Mouse (Mus musculus) embryonic facial prominence, embryonic 15.5 days (tissue): ENCODE data around the gene Tns4. TPM values are rescaled to one million over a fixed set of nuclear protein-coding genes. Genes with fewer than 3 reads are reported as not detected.

ENCODE experiments used
- ATAC-seq: fragments of 200-750 bp; cut with Nextera tagmentation; 2 replicates; pipeline ENCODE4 v1.8.0; 2017; ENCODE audit warnings: low read depth, moderate TSS enrichment; ENCODE audit not compliant: insufficient number of reproducible peaks, low FRiP score, low TSS enrichment
- H3K27ac ChIP-seq: fragments of 300-500 bp; sonication (generic); replicated peaks from 2 replicates; pipeline ENCODE4 v1.5.1; 2015; ENCODE audit warnings: mild to moderate bottlenecking, inconsistent platforms
- H3K27me3 ChIP-seq: fragments of 300-500 bp; sonication (generic); 2 replicates; pipeline ENCODE4 v1.6.1; 2015; ENCODE audit warnings: inconsistent platforms
- H3K36me3 ChIP-seq: fragments of 300-500 bp; sonication (generic); 2 replicates; pipeline ENCODE4 v1.6.1; 2015; ENCODE audit warnings: mild to moderate bottlenecking, inconsistent platforms
- H3K4me1 ChIP-seq: fragments of 300-500 bp; sonication (generic); 2 replicates; pipeline ENCODE4 v1.6.1; 2015; ENCODE audit warnings: inconsistent platforms
- H3K4me2 ChIP-seq: fragments of 300-500 bp; sonication (generic); replicated peaks from 2 replicates; pipeline ENCODE4 v1.6.1; 2015; ENCODE audit warnings: mild to moderate bottlenecking, inconsistent platforms
- H3K4me3 ChIP-seq: fragments of 300-500 bp; sonication (generic); replicated peaks from 2 replicates; pipeline ENCODE4 v1.5.1; 2015; ENCODE audit warnings: mild to moderate bottlenecking, inconsistent platforms
- H3K9ac ChIP-seq: fragments of 300-500 bp; sonication (generic); 2 replicates; pipeline ENCODE4 v1.6.1; 2015; ENCODE audit warnings: inconsistent platforms
- H3K9me3 ChIP-seq: fragments of 300-500 bp; sonication (generic); replicated peaks from 2 replicates; pipeline ENCODE4 v1.6.1; 2016; ENCODE audit warnings: inconsistent platforms
- WGBS: fragments of 180-500 bp; shearing (Covaris S2); methylation state at CpG from one replicate; pipeline ENCODE4 v1.1.7; 2015; 5-methylcytosine and 5-hydroxymethylcytosine counted together
- polyA plus RNA-seq: library from polyadenylated mRNA; unstranded; fragments of >200 nt; fragmentation: Nextera tagmentation; extraction: Ambion mirVana; gene quantifications from 2 replicates; pipeline ENCODE4 v1.2.1, GENCODE M21; 2015

Gene Tns4
- polyA plus RNA-seq, 1 experiment from 2014 or later, result 2.7 TPM

DNA sequence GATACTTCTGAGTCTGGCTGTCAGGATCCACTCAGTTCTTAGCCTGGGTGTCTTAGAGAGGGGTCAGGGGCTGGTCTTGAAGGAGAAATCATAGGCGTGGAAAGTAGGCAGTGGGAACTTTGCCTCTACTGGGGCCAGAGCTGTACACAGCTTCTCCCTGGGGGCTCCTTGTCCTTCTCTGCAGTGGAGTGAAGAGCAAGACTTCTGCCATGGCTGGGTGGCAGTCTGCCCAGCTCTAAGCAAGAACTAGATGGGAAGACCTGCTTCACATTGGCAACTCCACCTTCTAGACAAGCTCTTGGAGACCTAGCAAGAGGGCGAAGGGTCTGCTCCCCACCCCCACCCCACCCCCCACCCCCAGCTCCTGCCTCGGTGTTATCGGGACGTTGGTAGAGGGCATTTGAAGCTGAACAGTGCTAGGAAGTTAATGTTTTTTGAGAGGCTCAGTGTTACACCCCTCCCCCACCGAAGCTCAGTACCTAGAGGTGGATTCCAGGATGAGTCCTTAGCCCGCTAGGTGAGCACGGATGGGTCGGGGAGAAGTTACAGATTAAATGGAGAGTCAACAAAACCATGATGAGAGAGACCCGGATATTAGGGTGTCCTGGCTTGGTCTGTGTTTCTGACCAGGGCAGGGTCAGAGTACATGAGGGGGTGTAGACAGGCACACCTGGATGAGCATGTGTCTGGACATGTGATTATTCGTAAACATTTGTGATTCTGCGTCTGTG lies 43.8 kb downstream of the Tns4 start:
- Histone ChIP-seq H3K27ac (peak overlapping the region; percentile 85), H3K4me2 (peak overlapping the region; percentile 49), H3K27me3 (no peaks in the 10 kb centered on the region), H3K36me3 (peaks cover 24% of the 10 kb centered on the region), H3K9ac (peak overlapping the region; percentile 21; the same call in 1 of the 2 replicates), H3K4me3 (peak overlapping the region; percentile 69), H3K9me3 (no peaks in the 10 kb centered on the region), H3K4me1 (peaks cover 71% of the 10 kb centered on the region)
- WGBS, result 50% methylated on average over 12 of the region's 12 CpGs
- ATAC-seq, result no peak

DNA sequence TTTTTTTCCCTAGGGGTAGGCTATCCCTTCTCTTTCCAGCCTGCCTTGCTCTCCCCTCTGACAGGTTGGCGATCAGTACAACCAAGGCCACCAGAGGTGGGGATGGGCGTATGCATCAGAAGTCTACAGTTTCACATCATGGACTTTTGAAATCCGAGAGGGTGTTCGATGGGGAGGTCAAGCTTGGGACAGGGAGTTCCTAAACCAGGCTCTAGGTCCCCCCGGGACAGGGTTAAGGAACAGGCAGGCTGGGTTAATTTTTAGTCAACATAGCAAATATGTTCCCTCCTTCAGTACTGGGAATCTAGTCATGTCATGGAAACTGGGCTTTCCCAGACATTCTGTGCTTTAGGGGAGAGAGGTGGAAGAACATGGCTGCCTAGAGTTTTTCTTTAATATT lies 44.8 kb downstream of the Tns4 start:
- H3K36me3 ChIP-seq, result peaks cover 16% of the 10 kb centered on the region
- 47% methylated on average over 5 of the region's 5 CpGs for WGBS
- no peaks in the 10 kb centered on the region for H3K27me3 ChIP-seq
- H3K4me1 ChIP-seq, result peaks cover 66% of the 10 kb centered on the region
- H3K9ac ChIP-seq, result 0 out of 2 replicates have a peak overlapping the region, but pooled peaks have one; percentile 9
- peak overlapping the region; percentile 85 for H3K27ac ChIP-seq
- H3K4me2 ChIP-seq, result peak overlapping the region; percentile 49
- no peak for ATAC-seq
- peak overlapping the region; percentile 69 for H3K4me3 ChIP-seq
- H3K9me3 ChIP-seq, result no peaks in the 10 kb centered on the region

DNA sequence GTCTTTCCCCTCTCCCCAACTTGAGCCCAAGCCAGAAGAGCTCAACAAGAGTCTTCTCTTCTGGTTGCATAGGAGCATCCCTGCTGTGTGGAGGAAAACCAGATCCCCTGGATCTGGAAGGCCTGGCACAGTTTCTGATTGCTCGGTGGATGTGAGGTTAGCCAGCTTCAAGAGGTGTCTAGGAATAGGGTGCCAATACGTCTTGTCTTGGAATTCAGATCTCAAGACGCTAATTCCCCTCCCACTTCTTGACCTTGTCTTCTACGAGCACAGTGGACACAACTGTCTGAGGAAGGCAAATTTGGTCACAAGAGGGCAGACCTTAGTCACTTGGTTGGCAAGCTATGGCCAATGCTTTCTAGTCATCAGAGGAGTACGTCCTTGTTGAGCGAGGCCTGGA lies 45.5 kb downstream of the Tns4 start:
- peak overlapping the region; percentile 69 for H3K4me3 ChIP-seq
- H3K9me3 ChIP-seq, result no peaks in the 10 kb centered on the region
- peaks cover 9% of the 10 kb centered on the region for H3K36me3 ChIP-seq
- ATAC-seq, result no peak
- WGBS, result 61% methylated on average over 6 of the region's 6 CpGs
- H3K4me1 ChIP-seq, result peaks cover 63% of the 10 kb centered on the region
- H3K27me3 ChIP-seq, result no peaks in the 10 kb centered on the region
- H3K27ac ChIP-seq, result peak overlapping the region; percentile 23; the same call in 1 of the 2 replicates
- H3K4me2 ChIP-seq, result peak overlapping the region; percentile 49
- 0 out of 2 replicates have a peak overlapping the region, but pooled peaks have one; percentile 0 for H3K9ac ChIP-seq

DNA sequence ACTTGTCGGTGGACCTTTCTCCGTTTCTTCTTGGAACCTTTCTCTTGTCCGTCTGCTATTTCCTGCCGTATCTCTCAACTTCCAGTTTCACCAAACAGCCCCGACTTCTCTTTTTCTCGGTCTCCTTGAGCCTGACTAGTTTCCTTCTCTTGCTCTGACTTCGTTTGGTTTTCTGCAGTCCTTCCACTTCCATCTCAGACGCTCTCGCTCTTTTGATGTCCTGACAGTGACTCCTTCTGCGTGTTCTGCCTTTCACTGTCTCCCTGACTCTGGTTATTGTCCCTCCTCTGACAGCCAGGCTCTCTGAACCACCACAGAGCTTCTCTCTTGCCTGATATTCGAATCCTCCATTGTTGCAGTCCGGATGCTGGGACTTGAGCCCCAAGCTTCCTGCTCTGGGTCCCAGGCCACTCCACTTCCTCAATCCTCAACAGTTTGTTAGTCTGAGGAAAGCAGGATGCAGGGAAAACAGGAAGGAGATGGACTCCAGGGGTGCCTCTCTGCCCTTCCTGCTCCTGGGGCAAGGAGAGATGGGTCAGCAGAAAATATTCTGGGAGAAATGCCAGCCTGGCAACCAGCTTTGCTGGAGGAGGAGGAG lies 46.2 kb downstream of the Tns4 start:
- Histone ChIP-seq H3K27ac (peak overlapping the region; percentile 97), H3K9ac (peak overlapping the region; percentile 96), H3K36me3 (peaks cover 2% of the 10 kb centered on the region; the same call in 1 of the 2 replicates), H3K9me3 (no peaks in the 10 kb centered on the region), H3K4me1 (peaks cover 56% of the 10 kb centered on the region), H3K27me3 (no peaks in the 10 kb centered on the region), H3K4me3 (peak overlapping the region; percentile 69), H3K4me2 (peak overlapping the region; percentile 88)
- no peak for ATAC-seq
- WGBS, result 17% methylated on average over 12 of the region's 12 CpGs

DNA sequence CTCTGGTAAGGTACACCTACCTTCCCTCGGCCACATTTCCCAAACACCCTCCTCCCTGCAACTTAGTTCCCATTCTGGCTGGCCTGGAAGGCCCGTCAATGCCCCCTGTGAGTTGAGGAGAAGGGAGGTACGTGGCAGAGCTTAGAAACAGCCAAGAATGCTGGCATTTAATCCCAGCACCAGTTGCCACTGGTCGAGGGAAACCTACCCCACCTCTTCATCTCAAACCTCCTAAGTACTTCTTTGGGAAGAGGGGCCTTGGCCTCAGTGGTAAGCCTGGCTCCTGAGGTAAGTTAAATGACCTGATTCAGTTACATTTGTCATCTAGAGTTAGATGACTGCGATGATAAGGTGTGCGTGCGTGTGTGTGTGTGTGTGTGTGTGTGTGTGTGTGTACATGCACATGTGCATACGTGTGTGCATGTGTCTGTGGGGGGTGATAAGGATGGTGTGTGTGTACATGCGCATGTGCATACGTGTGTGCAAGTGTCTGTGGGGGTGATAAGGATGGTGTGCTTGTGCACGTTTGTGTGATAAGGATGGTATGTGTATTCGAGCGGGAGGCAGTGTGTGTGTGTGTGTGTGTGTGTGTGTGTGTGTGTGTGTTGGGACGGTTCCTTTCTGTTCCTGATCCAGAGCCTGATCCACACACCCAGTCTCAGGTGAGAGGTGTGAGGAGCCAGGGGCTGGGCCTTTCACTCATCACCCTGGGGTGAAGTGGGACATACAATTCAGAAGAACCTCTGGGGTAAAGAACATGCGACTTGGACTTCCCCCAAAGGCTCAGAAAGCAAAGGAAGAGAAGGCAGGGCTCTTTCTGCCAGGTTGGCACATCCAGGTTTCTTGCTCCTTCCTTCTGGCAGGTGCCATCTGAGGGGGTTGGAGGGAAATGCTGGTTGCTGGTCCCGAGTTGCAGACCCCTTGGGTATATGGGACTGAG lies 47.0 kb downstream of the Tns4 start:
- Histone ChIP-seq H3K27me3 (no peaks in the 10 kb centered on the region), H3K9ac (peak overlapping the region; percentile 96), H3K4me1 (peaks cover 48% of the 10 kb centered on the region), H3K4me3 (peak overlapping the region; percentile 69), H3K9me3 (no peaks in the 10 kb centered on the region), H3K27ac (peak overlapping the region; percentile 97), H3K4me2 (peak overlapping the region; percentile 88), H3K36me3 (no peaks in the 10 kb centered on the region; the same call in 1 of the 2 replicates)
- ATAC-seq, result no peak
- WGBS, result 22% methylated on average over 16 of the region's 16 CpGs

DNA sequence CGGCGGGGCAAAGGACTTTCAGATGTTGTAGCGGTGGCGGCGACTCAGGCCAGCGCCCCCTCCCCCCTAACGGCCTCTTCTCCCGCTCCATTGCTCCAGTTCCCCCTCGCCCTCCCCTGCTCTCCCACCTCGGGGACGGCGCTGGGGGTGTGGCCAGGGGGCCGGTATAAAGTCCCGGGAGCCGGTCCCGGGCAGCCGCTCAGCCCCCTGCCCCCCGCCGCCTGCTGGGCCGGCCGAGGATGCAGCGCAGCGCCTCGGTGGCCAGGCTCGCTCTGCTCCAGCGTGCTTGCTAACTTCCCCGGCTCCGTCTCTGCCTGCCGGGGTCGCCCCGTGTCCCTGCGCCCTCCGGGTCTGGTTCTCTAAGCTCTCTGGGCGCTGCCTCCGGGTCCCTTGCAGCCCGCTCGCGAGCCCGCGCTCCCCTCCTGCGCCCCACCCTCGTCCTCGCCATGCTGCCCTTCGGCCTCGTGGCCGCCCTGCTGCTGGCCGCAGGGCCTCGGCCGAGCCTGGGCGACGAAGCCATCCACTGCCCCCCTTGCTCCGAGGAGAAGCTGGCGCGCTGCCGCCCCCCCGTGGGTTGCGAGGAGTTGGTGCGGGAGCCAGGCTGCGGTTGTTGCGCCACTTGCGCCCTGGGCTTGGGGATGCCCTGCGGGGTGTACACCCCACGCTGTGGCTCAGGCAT lies 47.9 kb downstream of the Tns4 start, which contains the start of gene Igfbp4:
Gene Igfbp4, plus strand, starts transcription at position 194 of the 679 bp plus-strand sequence.
- no peaks in the 10 kb centered on the region; the same call in 1 of the 2 replicates for H3K36me3 ChIP-seq
- under 1% methylated on average over 62 of the region's 63 CpGs for WGBS
- H3K4me1 ChIP-seq, result peaks cover 39% of the 10 kb centered on the region
- H3K4me2 ChIP-seq, result peak within 1 kb of the TSS; percentile 88
- H3K27me3 ChIP-seq, result no peaks in the 10 kb centered on the region
- H3K27ac ChIP-seq, result peak within 1 kb of the TSS; percentile 97
- no peaks in the 10 kb centered on the region for H3K9me3 ChIP-seq
- H3K4me3 ChIP-seq, result peak within 1 kb of the TSS; percentile 69
- ATAC-seq, result peak; percentile 84
- peak within 1 kb of the TSS; percentile 96 for H3K9ac ChIP-seq

DNA sequence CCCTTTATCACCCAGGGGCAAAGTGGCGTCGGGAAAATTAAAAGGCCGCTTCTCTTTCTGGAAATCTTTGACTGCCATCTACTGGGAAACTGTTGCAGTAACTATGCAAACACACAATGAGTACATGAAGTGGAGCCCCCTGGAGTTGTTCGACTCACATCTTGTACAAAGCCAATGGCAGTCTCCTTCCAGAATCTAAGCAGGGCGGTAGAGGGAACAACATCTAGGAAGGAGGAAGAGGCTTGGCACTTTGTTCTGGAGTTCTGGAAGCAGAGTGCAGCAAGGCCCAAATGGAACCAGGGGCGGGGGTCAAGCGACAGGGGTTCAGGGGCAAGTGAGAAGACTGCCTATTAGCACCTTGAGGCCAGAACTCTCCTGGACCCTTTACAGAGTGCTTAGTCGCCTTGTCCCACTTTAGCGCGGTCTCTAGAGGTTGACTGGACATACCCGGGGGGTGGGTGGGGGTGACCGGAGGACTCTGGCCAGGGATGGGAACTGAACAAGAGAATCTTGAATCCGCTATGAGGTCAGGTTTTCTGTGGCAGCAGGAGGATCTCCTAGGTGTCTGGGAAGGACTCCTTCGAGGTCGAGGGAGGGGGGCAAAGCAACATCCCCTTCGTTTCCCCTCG lies 48.6 kb downstream of the Tns4 start:
- Histone ChIP-seq H3K4me2 (peak overlapping the region; percentile 88), H3K4me3 (peak overlapping the region; percentile 69), H3K9me3 (no peaks in the 10 kb centered on the region), H3K9ac (peak overlapping the region; percentile 96), H3K4me1 (peaks cover 31% of the 10 kb centered on the region), H3K36me3 (no peaks in the 10 kb centered on the region; the same call in 1 of the 2 replicates), H3K27me3 (no peaks in the 10 kb centered on the region), H3K27ac (peak overlapping the region; percentile 97)
- 0 out of 2 replicates have a peak, but pooled peaks have one; percentile 10 for ATAC-seq
- under 1% methylated on average over 17 of the region's 17 CpGs for WGBS

DNA sequence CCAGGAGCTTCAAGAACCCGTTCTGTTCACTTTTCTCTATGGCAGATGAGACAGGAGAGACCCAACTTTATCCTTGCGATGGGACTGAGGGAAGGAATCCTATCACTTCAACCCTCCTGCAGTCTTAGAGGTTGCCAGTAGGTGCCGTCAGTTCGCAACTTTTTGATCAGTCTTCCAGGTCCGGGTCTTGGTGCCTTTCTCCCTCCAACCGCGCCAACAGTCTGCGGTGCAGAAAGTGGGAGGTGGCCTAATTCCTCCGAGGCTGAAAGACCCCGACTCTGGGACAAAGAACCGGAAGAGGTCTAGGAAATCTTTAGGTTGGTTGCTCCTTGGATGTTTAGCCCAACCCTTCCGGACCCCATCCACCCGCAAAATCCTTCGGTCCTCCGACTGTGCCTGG lies 49.3 kb downstream of the Tns4 start:
- Histone ChIP-seq H3K36me3 (no peaks in the 10 kb centered on the region; the same call in 1 of the 2 replicates), H3K27me3 (no peaks in the 10 kb centered on the region), H3K4me3 (peak overlapping the region; percentile 69), H3K27ac (peak overlapping the region; percentile 97), H3K4me2 (peak overlapping the region; percentile 88), H3K4me1 (peaks cover 25% of the 10 kb centered on the region), H3K9me3 (no peaks in the 10 kb centered on the region), H3K9ac (peak overlapping the region; percentile 96; the same call in 1 of the 2 replicates)
- ATAC-seq, result peak; percentile 79
- WGBS, result under 1% methylated on average over 15 of the region's 15 CpGs

DNA sequence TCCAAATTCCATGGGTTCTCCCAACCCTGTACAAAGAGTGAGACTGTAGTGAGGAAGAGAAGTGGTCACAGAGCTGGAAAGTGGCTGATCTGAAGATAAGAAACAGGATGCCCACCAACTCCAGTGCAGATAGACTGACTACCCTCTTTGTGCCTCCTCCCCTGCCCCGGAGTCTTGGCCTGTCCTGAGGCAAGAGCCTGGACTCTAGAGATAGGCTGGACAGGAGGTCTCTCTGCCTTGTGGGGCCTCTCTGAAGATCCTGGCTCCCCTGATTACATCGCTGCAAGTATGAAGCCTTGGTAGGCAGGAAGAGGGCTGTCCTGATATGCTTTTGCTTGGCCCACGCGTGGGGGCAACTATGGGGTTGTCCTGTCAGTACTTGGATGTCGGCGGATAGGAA lies 52.9 kb downstream of the Tns4 start:
- Histone ChIP-seq H3K4me1 (peaks cover 8% of the 10 kb centered on the region; the same call in 1 of the 2 replicates), H3K9me3 (no peaks in the 10 kb centered on the region), H3K9ac (no peak overlapping the region), H3K4me3 (no peak overlapping the region), H3K27me3 (no peaks in the 10 kb centered on the region), H3K36me3 (no peaks in the 10 kb centered on the region), H3K4me2 (no peak overlapping the region), H3K27ac (no peak overlapping the region)
- 66% methylated on average over 6 of the region's 6 CpGs for WGBS
- ATAC-seq, result no peak

DNA sequence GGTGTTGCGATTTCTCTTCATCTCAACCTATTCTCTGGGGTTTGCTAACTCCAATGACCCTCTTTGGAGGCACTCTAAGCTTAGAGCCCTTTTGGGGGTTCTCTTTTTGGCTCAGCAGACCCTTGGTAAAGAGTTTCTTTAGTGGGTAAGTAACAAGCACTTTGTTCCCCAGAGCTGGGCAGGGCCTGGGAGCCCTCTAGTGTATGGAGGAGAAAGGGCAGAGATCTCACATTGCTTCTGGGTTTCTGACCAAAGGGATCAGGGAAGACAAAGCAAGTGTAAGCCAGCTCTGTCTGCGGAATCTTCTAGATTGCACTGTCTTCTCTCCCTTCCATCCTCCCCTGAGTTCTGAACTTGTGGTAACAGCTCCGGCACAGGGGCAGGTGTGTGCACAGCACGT lies 53.8 kb downstream of the Tns4 start:
- ATAC-seq, result no peak
- H3K9ac ChIP-seq, result no peak overlapping the region
- H3K4me2 ChIP-seq, result no peak overlapping the region
- no peaks in the 10 kb centered on the region for H3K9me3 ChIP-seq
- H3K27me3 ChIP-seq, result no peaks in the 10 kb centered on the region
- 79% methylated on average over 4 of the region's 4 CpGs for WGBS
- no peak overlapping the region for H3K4me3 ChIP-seq
- H3K4me1 ChIP-seq, result peaks cover 2% of the 10 kb centered on the region; the same call in 1 of the 2 replicates
- H3K36me3 ChIP-seq, result no peaks in the 10 kb centered on the region
- H3K27ac ChIP-seq, result no peak overlapping the region
